In the genomic region with DNA sequence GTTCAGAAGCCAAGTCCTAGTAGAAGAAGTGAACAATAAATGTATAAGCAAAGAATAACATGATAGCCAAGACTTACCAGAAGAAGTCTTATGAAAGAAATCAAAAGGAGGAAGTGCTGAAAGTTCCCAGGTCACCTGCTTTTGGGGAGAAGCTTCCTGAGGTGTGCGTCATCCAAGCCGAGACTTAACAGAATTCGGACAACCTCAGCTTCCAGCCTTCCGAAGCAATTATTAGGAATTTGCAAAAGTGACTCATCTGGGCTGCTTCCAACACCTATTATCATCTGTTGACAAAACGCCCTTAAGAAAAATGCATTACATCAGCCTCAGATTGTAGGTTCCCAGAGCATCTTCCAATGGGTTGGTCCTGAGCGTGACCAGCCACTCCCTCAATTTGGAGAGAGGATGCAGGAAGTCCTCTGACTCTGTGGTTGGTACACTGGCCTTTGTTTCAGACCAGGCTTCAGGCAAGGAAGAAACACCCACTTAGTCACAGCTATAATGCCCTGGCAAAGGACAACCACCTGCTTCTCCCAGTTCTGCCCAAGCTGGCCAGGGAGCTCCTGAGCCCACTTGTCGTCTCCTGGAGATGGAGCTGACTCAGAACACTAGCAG, we compare ENCODE assay signal across 7 mouse cellular contexts. TPM values are rescaled to one million over a fixed set of nuclear protein-coding genes. Genes with fewer than 3 reads are reported as not detected.
DNase-seq lines count a peak whose midpoint lies in the region; ATAC-seq and TF ChIP-seq lines count a peak whose summit lies in the region.

No protein-coding gene starts in this region.

- WGBS in heart, embryonic 14.5 days, result 34% methylated on average over 7 of the region's 7 CpGs
- WGBS in lung, embryonic 15.5 days, result 47% methylated on average over 7 of the region's 7 CpGs
- 69% methylated on average over 7 of the region's 7 CpGs for WGBS in cerebellum, adult 2 months

- no peak; the same call in 1 of the 2 replicates for ATAC-seq in heart, embryonic 14.5 days (ENCODE audit: insufficient number of reproducible peaks, insufficient read depth, low FRiP score, low read depth)
- ATAC-seq in lung, embryonic 15.5 days (ENCODE audit: borderline replicate concordance, extremely low read depth, low FRiP score, low TSS enrichment), result peak; percentile 44; the same call in 1 of the 2 replicates

- H3K36me3 ChIP-seq in heart, embryonic 14.5 days (ENCODE audit: control insufficient read depth, insufficient read depth, low read length), result no peaks in the 10 kb centered on the region
- H3K36me3 ChIP-seq in lung, embryonic 15.5 days, result no peaks in the 10 kb centered on the region

- TF ChIP-seq CTCF in cerebellum, adult 2 months (IDR thresholded peaks at IDR 0.05; ENCODE audit: borderline replicate concordance, insufficient read depth, low read depth, low read length), result no peak

- H3K27me3 ChIP-seq in heart, embryonic 14.5 days (ENCODE audit: control insufficient read depth, insufficient read depth, low read length), result no peaks in the 10 kb centered on the region
- no peaks in the 10 kb centered on the region for H3K27me3 ChIP-seq in lung, embryonic 15.5 days
- H3K27me3 ChIP-seq in cerebellum, adult 2 months (ENCODE audit: control insufficient read depth, insufficient read depth, low read length), result no peaks in the 10 kb centered on the region

- H3K27ac ChIP-seq in heart, embryonic 14.5 days (replicated peaks in 1 of 2; ENCODE audit: control insufficient read depth in 1 of 2, insufficient read depth in 1 of 2, low read depth in 2 of 2, low read length in 2 of 2), result peak overlapping the region; percentile 97
- H3K27ac ChIP-seq in lung, embryonic 15.5 days, result peak overlapping the region; percentile 91
- no peak overlapping the region for H3K27ac ChIP-seq in cerebellum, adult 2 months (ENCODE audit: insufficient read depth, low read length)

- H3K4me3 ChIP-seq in heart, embryonic 14.5 days (ENCODE audit: control insufficient read depth in 1 of 2, insufficient read depth in 1 of 2, low read depth in 1 of 2, low read length in 2 of 2), result no peak overlapping the region
- no peak overlapping the region for H3K4me3 ChIP-seq in lung, embryonic 15.5 days
- no peak overlapping the region for H3K4me3 ChIP-seq in cerebellum, adult 2 months (replicated peaks; ENCODE audit: insufficient read depth, low read depth, low read length)

- H3K4me2 ChIP-seq in heart, embryonic 14.5 days (ENCODE audit: low read length), result peak overlapping the region; percentile 57
- peak overlapping the region; percentile 41 for H3K4me2 ChIP-seq in lung, embryonic 15.5 days

- H3K4me1 ChIP-seq in heart, embryonic 14.5 days (ENCODE audit: control insufficient read depth in 2 of 2, insufficient read depth in 2 of 2, low read length in 2 of 2), result peaks cover 11 to 18% of the 10 kb centered on the region in 2 experiments
- H3K4me1 ChIP-seq in lung, embryonic 15.5 days, result peaks cover 21% of the 10 kb centered on the region
- H3K4me1 ChIP-seq in cerebellum, adult 2 months (ENCODE audit: control insufficient read depth, insufficient read depth, low read length), result no peaks in the 10 kb centered on the region

- no peak for TF ChIP-seq POLR2A in cerebellum, adult 2 months (IDR thresholded peaks at IDR 0.05; ENCODE audit: borderline replicate concordance, insufficient read depth, low read length)

- H3K9ac ChIP-seq in heart, embryonic 14.5 days (ENCODE audit: low read length), result peak overlapping the region; percentile 36; the same call in 1 of the 2 replicates
- no peak overlapping the region for H3K9ac ChIP-seq in lung, embryonic 15.5 days

- no peaks in the 10 kb centered on the region for H3K9me3 ChIP-seq in heart, embryonic 14.5 days (ENCODE audit: control insufficient read depth, low read length)
- H3K9me3 ChIP-seq in lung, embryonic 15.5 days, result no peaks in the 10 kb centered on the region

- DNase-seq in 3T3-L1 (ENCODE audit: low read depth, low spot score) (peak; percentile 93), NIH3T3 (ENCODE audit: low read depth) (peak; percentile 82)
- DNase-seq in right cerebral cortex, postnatal 25 days, result no peak
- no peak for DNase-seq in ovary, postnatal 10 days (ENCODE audit: low spot score)
- DNase-seq in cerebellum, adult 2 months, result no peak

RNA-seq across cellular contexts. Expression of gene Ppp1r2, which starts 15.8 kb away (rescaled TPM):
- 104 and 105 TPM in 2 replicates for polyA plus RNA-seq in heart, embryonic 14.5 days (2014; fragmentation: Nextera tagmentation; extraction: Ambion mirVana)
- 107 TPM in 2 replicates for polyA plus RNA-seq in lung, embryonic 15.5 days (2015; fragmentation: Nextera tagmentation; extraction: Ambion mirVana)
- polyA plus RNA-seq in cerebellum, adult 2 months (2012; rRNA removed), result 61.9 and 67.2 TPM in 2 replicates

RNA-seq across cellular contexts. Expression of gene Apod, which starts 23.8 kb away (rescaled TPM):
- 0.19 and 0.53 TPM in 2 replicates for polyA plus RNA-seq in heart, embryonic 14.5 days (2014; fragmentation: Nextera tagmentation; extraction: Ambion mirVana)
- polyA plus RNA-seq in lung, embryonic 15.5 days (2015; fragmentation: Nextera tagmentation; extraction: Ambion mirVana), result 0.60 and 1.3 TPM in 2 replicates
- 369 and 458 TPM in 2 replicates for polyA plus RNA-seq in cerebellum, adult 2 months (2012; rRNA removed)

Comparison
In these comparisons a context has a peak if more than half of its experiments do, and no peak if none do; other contexts are left out.
1. DNase-seq: peak in 3T3-L1 (single experiment) and NIH3T3 (single experiment); none in right cerebral cortex, postnatal 25 days (single experiment), ovary, postnatal 10 days (single experiment) and cerebellum, adult 2 months (0 of 2).
2. RNA of gene Apod, which starts 23.8 kb away (polyA plus RNA-seq): 369 to 458 TPM in cerebellum, adult 2 months; 0.60 to 1.3 TPM in lung, embryonic 15.5 days and 0.19 to 0.53 TPM in heart, embryonic 14.5 days; every median in the first group is over 100 times any median in the second.